Mouse (Mus musculus) neural tube, embryonic 14.5 days (tissue): ENCODE results near the gene Cotl1. TPM values are rescaled to one million over a fixed set of nuclear protein-coding genes. Genes with fewer than 3 reads are reported as not detected.
"Not testable (repeated sequence)": the region's sequence is repeated elsewhere in the genome, so short reads cannot be mapped to it uniquely, and the experiment has no call there.

Source experiments
- ATAC-seq: fragments of 200-750 bp; cut with Nextera tagmentation; 2 replicates; pipeline ENCODE4 v1.8.0; 2017; ENCODE audit warnings: low read depth, mild to moderate bottlenecking, moderate TSS enrichment, moderate library complexity
- H3K27ac ChIP-seq: fragments of 300-500 bp; sonication (generic); 2 replicates; pipeline ENCODE4 v1.5.1; 2014; ENCODE audit warnings: low read depth, mild to moderate bottlenecking, control low read depth, low read length, moderate library complexity, mixed read lengths
- H3K27me3 ChIP-seq: fragments of 300-500 bp; sonication (generic); 2 replicates; pipeline ENCODE4 v1.6.1; 2014; ENCODE audit warnings: low read length; ENCODE audit not compliant: control insufficient read depth, insufficient read depth
- H3K36me3 ChIP-seq: fragments of 300-500 bp; sonication (generic); 2 replicates; pipeline ENCODE4 v1.6.1; 2014; ENCODE audit warnings: low read length, mixed read lengths; ENCODE audit not compliant: control insufficient read depth, insufficient read depth
- H3K4me1 ChIP-seq: fragments of 300-500 bp; sonication (generic); 2 replicates; pipeline ENCODE4 v1.6.1; 2014; ENCODE audit warnings: low read length; ENCODE audit not compliant: control insufficient read depth, insufficient read depth
- H3K4me2 ChIP-seq: fragments of 300-500 bp; sonication (generic); 2 replicates; pipeline ENCODE4 v1.6.1; 2014; ENCODE audit warnings: mild to moderate bottlenecking, low read depth, low read length, control low read depth
- H3K4me3 ChIP-seq: fragments of 300-500 bp; sonication (generic); 2 replicates; pipeline ENCODE4 v1.5.1; 2014; ENCODE audit warnings: low read depth, low read length, control low read depth, mixed read lengths
- H3K9ac ChIP-seq: fragments of 300-500 bp; sonication (generic); replicated peaks from 2 replicates; pipeline ENCODE4 v1.6.1; 2014; ENCODE audit warnings: low read depth, mild to moderate bottlenecking, control low read depth, low read length, mixed read lengths
- H3K9me3 ChIP-seq: fragments of 300-500 bp; sonication (generic); 2 replicates; pipeline ENCODE4 v1.6.1; 2016; ENCODE audit warnings: low read length; ENCODE audit not compliant: control insufficient read depth
- WGBS: fragments of 180-500 bp; shearing (Covaris S2); extraction: QIAGEN DNeasy Blood & Tissue Kit; methylation state at CpG from one replicate; pipeline ENCODE4 v1.1.7; 2014; 5-methylcytosine and 5-hydroxymethylcytosine counted together
- polyA plus RNA-seq: library from polyadenylated mRNA; unstranded; fragments of >200 nt; fragmentation: Nextera tagmentation; extraction: Ambion mirVana; gene quantifications from 2 replicates; pipeline ENCODE4 v1.2.1, GENCODE M21; 2014

Gene Cotl1
- polyA plus RNA-seq, 1 experiment from 2014 or later: 232 TPM

- 0 out of 2 replicates have a peak, but pooled peaks cover 6% of the 10 kb centered on the region for H3K4me1 ChIP-seq
- H3K4me2 ChIP-seq: peak overlapping the region; percentile 90
- H3K36me3 ChIP-seq: no peaks in the 10 kb centered on the region
- peak overlapping the region; percentile 73 for H3K9ac ChIP-seq
- no peaks in the 10 kb centered on the region for H3K27me3 ChIP-seq
- H3K27ac ChIP-seq: no peak overlapping the region
- 0 out of 2 replicates have a peak, but pooled peaks have one; percentile 18 for ATAC-seq
- no peaks in the 10 kb centered on the region for H3K9me3 ChIP-seq
- 10% methylated on average over 6 of the region's 6 CpGs for WGBS
- H3K4me3 ChIP-seq: peak overlapping the region; percentile 78
Measured at GRCm38 (mm10) chr8:119862749-119863148, 22.4 kb upstream of the Cotl1 start.

GRCm38 (mm10) chr8:119862390-119862734 lies 22.0 kb upstream of the Cotl1 start:
- Histone ChIP-seq H3K4me3 (peak overlapping the region; percentile 78), H3K9me3 (no peaks in the 10 kb centered on the region), H3K27ac (no peak overlapping the region), H3K9ac (peak overlapping the region; percentile 73), H3K36me3 (no peaks in the 10 kb centered on the region), H3K4me2 (peak overlapping the region; percentile 90), H3K27me3 (no peaks in the 10 kb centered on the region), H3K4me1 (0 out of 2 replicates have a peak, but pooled peaks cover 6% of the 10 kb centered on the region)
- ATAC-seq: no peak
- WGBS: 1% methylated on average over 19 of the region's 19 CpGs

GRCm38 (mm10) chr8:119861706-119862389 lies 21.5 kb upstream of the Cotl1 start, which contains the start of gene Klhl36:
Gene Klhl36 (plus strand): TSS chr8:119862266.
- peak within 1 kb of the TSS; percentile 73 for H3K9ac ChIP-seq
- H3K9me3 ChIP-seq: no peaks in the 10 kb centered on the region
- 2% methylated on average over 31 of the region's 35 CpGs for WGBS
- 0 out of 2 replicates have a peak, but pooled peaks cover 6% of the 10 kb centered on the region for H3K4me1 ChIP-seq
- H3K4me2 ChIP-seq: peak within 1 kb of the TSS; percentile 90
- no peaks in the 10 kb centered on the region for H3K36me3 ChIP-seq
- ATAC-seq: peak; percentile 97
- no peaks in the 10 kb centered on the region for H3K27me3 ChIP-seq
- H3K27ac ChIP-seq: no peak within 1 kb of the TSS
- peak within 1 kb of the TSS; percentile 78 for H3K4me3 ChIP-seq

DNA sequence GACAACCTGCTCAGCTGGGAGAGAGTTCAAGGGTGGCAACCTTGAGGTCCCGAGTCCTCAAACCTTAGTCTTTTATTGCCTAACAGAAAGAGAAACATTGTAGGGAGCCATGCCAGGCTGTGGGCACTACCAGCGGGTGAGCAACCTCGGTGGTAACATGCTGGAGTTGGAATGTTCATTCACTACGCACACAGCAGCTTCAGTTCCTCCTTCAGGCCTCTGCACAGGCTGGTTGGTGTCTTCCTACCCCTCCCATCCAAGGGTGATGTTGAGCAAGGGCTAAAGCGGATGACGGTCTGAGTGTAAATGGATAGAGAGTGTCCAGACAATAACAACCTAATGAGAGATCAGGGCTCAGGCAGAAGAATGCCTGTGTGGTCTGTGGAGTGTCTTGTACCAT lies 17.4 kb upstream of the Cotl1 start:
- Histone ChIP-seq H3K4me2 (no peak overlapping the region), H3K27ac (no peak overlapping the region), H3K9me3 (no peaks in the 10 kb centered on the region), H3K4me1 (0 out of 2 replicates have a peak, but pooled peaks cover 4% of the 10 kb centered on the region), H3K4me3 (no peak overlapping the region), H3K9ac (no peak overlapping the region), H3K27me3 (no peaks in the 10 kb centered on the region), H3K36me3 (no peaks in the 10 kb centered on the region)
- ATAC-seq: no peak
- WGBS: 71% methylated on average over 6 of the region's 6 CpGs

DNA sequence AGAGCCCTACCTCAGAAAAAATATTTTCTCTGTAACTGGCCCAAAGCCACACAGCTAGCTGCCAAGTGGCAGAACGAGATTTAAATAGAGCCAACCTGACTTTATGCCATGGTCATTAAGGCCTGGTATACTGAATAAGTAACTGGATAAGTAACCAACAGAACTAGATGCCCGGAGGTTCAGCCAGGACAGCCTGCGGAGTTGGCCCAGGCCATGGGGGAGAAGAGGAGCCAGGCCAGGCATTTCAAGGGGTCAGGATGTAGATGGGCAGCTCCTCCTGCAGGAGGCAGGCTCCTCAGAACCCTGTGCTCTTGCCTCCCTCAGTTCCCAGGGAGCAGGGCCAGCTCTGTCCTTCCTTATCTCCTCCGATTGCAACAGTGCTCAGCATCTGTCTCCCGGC lies 15.3 kb upstream of the Cotl1 start:
- H3K9ac ChIP-seq: no peak overlapping the region
- H3K27me3 ChIP-seq: no peaks in the 10 kb centered on the region
- WGBS: 88% methylated on average over 5 of the region's 5 CpGs
- no peak for ATAC-seq
- H3K4me2 ChIP-seq: no peak overlapping the region
- H3K36me3 ChIP-seq: no peaks in the 10 kb centered on the region
- H3K4me3 ChIP-seq: no peak overlapping the region
- H3K9me3 ChIP-seq: no peaks in the 10 kb centered on the region
- H3K27ac ChIP-seq: no peak overlapping the region
- no peaks in the 10 kb centered on the region for H3K4me1 ChIP-seq

- no peaks in the 10 kb centered on the region for H3K4me1 ChIP-seq
- H3K36me3 ChIP-seq: no peaks in the 10 kb centered on the region
- H3K27ac ChIP-seq: no peak overlapping the region
- no peak overlapping the region for H3K4me2 ChIP-seq
- H3K27me3 ChIP-seq: no peaks in the 10 kb centered on the region
- 27% methylated on average over 5 of the region's 5 CpGs for WGBS
- H3K9ac ChIP-seq: no peak overlapping the region
- H3K9me3 ChIP-seq: no peaks in the 10 kb centered on the region
- no peak overlapping the region for H3K4me3 ChIP-seq
- no peak for ATAC-seq
Measured at GRCm38 (mm10) chr8:119854035-119854434, 13.7 kb upstream of the Cotl1 start.

DNA sequence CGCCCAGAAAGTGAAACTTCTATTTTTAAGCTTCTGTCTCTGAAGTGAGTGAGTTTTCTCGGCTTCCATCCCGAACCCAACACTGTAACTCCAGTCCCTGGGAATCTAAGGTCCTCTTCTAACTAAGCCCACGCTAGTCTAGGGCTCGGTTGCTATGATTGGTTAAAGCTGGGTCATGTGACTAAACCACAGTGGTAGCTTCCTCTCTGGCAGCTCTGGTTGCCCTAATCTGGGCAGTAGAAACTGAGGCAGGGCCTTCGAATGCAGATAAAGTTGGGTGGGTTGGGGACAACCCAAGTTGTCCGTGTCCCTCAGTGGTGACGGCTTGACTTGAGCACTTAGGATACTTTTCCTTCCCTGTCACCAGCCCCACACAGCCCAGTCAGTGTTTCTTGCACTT lies 13.2 kb upstream of the Cotl1 start:
- Histone ChIP-seq H3K4me3 (no peak overlapping the region), H3K9me3 (no peaks in the 10 kb centered on the region), H3K27ac (no peak overlapping the region), H3K4me2 (no peak overlapping the region), H3K9ac (no peak overlapping the region), H3K4me1 (no peaks in the 10 kb centered on the region), H3K27me3 (no peaks in the 10 kb centered on the region), H3K36me3 (no peaks in the 10 kb centered on the region)
- ATAC-seq: no peak
- 71% methylated on average over 8 of the region's 8 CpGs for WGBS

DNA sequence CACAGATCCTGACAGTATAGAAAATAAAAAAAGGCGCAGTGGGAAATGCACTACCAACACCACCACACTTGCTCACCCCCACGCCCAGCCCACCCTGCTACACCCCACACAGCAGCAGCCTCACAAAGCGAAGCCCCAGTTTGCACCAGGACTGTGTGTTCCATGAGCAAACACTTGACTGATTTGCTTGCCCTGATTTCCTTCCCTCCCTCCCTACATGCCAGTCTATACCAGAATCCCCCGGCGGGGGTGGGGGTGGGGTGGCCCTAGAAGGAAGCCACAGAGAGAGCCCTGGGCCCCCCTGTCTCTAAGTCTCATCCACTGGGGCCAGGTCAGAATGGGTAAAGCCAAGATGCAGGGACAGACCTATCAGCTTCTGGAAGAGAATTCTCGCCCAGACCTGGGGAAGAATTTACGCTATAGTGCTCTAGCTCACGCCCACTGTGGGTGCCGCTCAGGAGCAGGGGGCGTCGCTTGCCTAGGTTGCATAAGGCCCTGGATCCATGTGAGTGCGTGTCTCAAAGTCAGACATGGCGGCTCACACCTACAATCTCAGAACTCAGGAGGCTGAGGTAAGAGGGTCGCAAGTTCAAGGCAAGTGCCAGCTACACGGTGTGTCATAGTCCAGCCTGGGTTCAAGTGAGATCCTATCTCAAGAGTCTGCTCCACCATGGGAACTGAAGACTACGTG lies 7.0 kb upstream of the Cotl1 start:
- no peak for ATAC-seq
- Histone ChIP-seq H3K4me1 (no peaks in the 10 kb centered on the region), H3K36me3 (no peaks in the 10 kb centered on the region), H3K4me3 (no peak overlapping the region), H3K9ac (no peak overlapping the region), H3K27ac (no peak overlapping the region), H3K9me3 (no peaks in the 10 kb centered on the region), H3K27me3 (no peaks in the 10 kb centered on the region), H3K4me2 (no peak overlapping the region)
- 88% methylated on average over 16 of the region's 16 CpGs for WGBS

DNA sequence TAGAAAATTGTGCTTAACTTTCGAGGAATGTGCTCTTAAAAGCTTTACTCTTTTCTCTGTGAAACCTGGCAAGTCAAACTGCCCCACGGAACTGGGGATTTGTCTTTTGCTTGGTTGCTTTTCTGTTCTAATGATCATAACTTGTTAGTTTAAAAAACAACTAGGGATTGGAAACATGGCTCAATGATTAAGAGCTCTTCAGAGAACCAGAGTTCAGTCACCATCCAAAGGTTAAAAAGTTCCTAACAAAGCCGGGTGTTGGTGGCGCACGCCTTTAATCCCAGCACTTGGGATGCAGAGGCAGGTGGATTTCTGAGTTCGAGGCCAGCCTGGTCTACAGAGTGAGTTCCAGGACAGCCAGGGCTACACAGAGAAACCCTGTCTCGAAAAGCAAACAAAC lies 5.4 kb upstream of the Cotl1 start:
- not testable (repeated sequence) for H3K4me1 ChIP-seq, ATAC-seq, H3K9me3 ChIP-seq, H3K27me3 ChIP-seq, H3K36me3 ChIP-seq, H3K4me2 ChIP-seq, H3K4me3 ChIP-seq, H3K9ac ChIP-seq, H3K27ac ChIP-seq
- WGBS: 89% methylated on average over 7 of the region's 7 CpGs
